Mouse (Mus musculus): ENCODE measurements around the gene Mcu.

- TF ChIP-seq CTCF (IDR thresholded peaks at IDR 0.05; ENCODE audit: low read depth) (no peak), EP300 (optimal IDR thresholded peaks at IDR 0.05) (no peak)
These were observed 156.7 kb downstream of the Mcu start for GRCm38 (mm10) chr10:59459767-59460166.

Measured in stomach, postnatal 0 days (tissue).